Mouse (Mus musculus): ENCODE data around the gene Hoxa13. TPM values are rescaled to one million over a fixed set of nuclear protein-coding genes. Genes with fewer than 3 reads are reported as not detected.
A peak's percentile ranks its signal among the peaks of the same experiment; 100 is the strongest.

Gene Hoxa13
- polyA plus RNA-seq, 1 experiment from 2014 or later: not detected

GRCm38 (mm10) chr6:52281084-52281483, 20.4 kb upstream of the Hoxa13 start:
- H3K9ac ChIP-seq: no peak overlapping the region
- H3K27me3 ChIP-seq (replicated peaks): peaks cover 53% of the 10 kb centered on the region
- H3K27ac ChIP-seq: no peak overlapping the region
- no peaks in the 10 kb centered on the region for H3K9me3 ChIP-seq
- ATAC-seq (replicated peaks): no peak
- no peaks in the 10 kb centered on the region for H3K4me1 ChIP-seq
- H3K4me3 ChIP-seq: no peak overlapping the region
- no peaks in the 10 kb centered on the region for H3K36me3 ChIP-seq (replicated peaks)
- 75% methylated on average over 12 of the region's 12 CpGs for WGBS
- no peak overlapping the region for H3K4me2 ChIP-seq

DNA sequence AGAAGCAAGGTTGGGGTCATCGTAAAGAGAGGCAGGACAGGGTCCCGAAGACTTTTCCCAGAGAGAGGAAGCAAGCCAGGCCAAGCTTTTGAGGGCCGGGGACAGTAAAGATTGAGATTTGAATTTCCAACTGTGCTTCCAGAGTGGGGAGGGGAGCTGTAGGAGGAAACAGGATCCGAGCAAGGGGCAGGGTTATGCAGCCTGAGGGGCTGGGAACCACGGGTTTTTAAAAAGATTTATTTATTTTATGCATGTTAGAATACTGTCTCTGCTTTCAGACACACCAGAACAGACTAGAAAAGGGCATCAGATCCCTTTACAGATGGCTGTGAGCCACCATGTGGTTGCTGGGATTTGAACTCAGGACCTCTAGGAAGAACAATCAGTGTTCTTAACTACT, 16.2 kb upstream of the Hoxa13 start:
- 11% methylated on average over 5 of the region's 5 CpGs for WGBS
- H3K4me1 ChIP-seq: no peaks in the 10 kb centered on the region
- H3K27me3 ChIP-seq (replicated peaks): peaks cover 85% of the 10 kb centered on the region
- H3K9ac ChIP-seq: no peak overlapping the region
- no peaks in the 10 kb centered on the region for H3K36me3 ChIP-seq (replicated peaks)
- H3K4me3 ChIP-seq: no peak overlapping the region
- no peak overlapping the region for H3K27ac ChIP-seq
- H3K4me2 ChIP-seq: no peak overlapping the region
- H3K9me3 ChIP-seq: no peaks in the 10 kb centered on the region
- no peak for ATAC-seq (replicated peaks)

DNA sequence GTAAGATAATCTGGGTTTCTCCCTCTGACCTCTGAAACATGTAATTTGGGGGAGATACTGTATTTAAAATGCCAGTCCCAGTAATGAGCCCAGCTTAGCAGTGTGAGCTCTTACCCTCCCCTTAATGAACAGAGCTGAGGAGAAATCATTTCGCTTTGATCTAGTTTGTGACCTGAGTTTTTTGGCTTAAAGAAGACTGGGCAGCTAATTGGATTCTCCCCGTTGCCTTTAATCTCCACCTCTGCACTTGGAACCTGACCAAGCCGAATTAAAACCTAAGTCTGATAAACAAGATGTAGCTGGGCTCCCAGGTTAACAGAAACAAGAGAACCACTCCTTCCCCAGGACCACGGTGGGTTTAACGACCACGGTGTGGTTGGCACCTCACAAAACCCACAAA, 15.7 kb upstream of the Hoxa13 start:
- whole genome bisulfite sequencing: 1% methylated on average over 6 of the region's 6 CpGs
- Histone ChIP-seq H3K4me2 (no peak overlapping the region), H3K4me1 (no peaks in the 10 kb centered on the region), H3K9me3 (no peaks in the 10 kb centered on the region), H3K9ac (no peak overlapping the region), H3K4me3 (no peak overlapping the region), H3K27me3 (replicated peaks) (peaks cover 89% of the 10 kb centered on the region), H3K27ac (no peak overlapping the region), H3K36me3 (replicated peaks) (no peaks in the 10 kb centered on the region)
- no peak for ATAC-seq (replicated peaks)

GRCm38 (mm10) chr6:52275563-52276280, 15.0 kb upstream of the Hoxa13 start:
- no peak overlapping the region for H3K4me3 ChIP-seq
- no peak overlapping the region for H3K9ac ChIP-seq
- ATAC-seq (replicated peaks): no peak
- H3K27ac ChIP-seq: no peak overlapping the region
- 4% methylated on average over 8 of the region's 8 CpGs for WGBS
- peaks cover 89% of the 10 kb centered on the region for H3K27me3 ChIP-seq (replicated peaks)
- no peaks in the 10 kb centered on the region for H3K4me1 ChIP-seq
- no peaks in the 10 kb centered on the region for H3K9me3 ChIP-seq
- no peaks in the 10 kb centered on the region for H3K36me3 ChIP-seq (replicated peaks)
- no peak overlapping the region for H3K4me2 ChIP-seq

DNA sequence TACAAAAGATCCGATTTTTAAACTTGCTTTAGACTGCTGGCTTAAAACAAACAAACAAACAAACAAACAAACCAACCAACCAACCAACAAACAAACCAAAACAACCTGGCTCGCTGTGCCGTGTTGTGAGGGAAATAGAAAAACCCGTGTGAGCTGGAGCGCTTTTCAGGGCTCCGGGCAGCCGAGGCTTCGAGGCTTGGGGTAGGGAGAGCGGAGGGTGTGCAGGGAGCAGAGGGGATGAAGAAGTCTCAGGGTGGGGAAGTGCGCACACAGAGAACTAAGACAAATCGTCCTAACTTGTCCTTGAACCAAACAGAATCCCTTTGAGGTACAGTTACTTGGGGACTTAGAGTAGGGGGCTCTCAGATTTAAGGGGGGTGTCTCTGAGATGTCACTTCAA, 13.9 kb upstream of the Hoxa13 start:
- Histone ChIP-seq H3K4me3 (no peak overlapping the region), H3K9me3 (no peaks in the 10 kb centered on the region), H3K27ac (no peak overlapping the region), H3K9ac (no peak overlapping the region), H3K4me1 (no peaks in the 10 kb centered on the region), H3K27me3 (replicated peaks) (peaks cover 92% of the 10 kb centered on the region), H3K36me3 (replicated peaks) (no peaks in the 10 kb centered on the region), H3K4me2 (no peak overlapping the region)
- WGBS: 2% methylated on average over 11 of the region's 11 CpGs
- ATAC-seq (replicated peaks): no peak

- WGBS: 2% methylated on average over 22 of the region's 22 CpGs
- Histone ChIP-seq H3K9ac (no peak overlapping the region), H3K27ac (no peak overlapping the region), H3K27me3 (replicated peaks) (peaks cover 96% of the 10 kb centered on the region), H3K36me3 (replicated peaks) (no peaks in the 10 kb centered on the region), H3K4me1 (no peaks in the 10 kb centered on the region), H3K4me3 (no peak overlapping the region), H3K4me2 (no peak overlapping the region), H3K9me3 (no peaks in the 10 kb centered on the region)
- no peak for ATAC-seq (replicated peaks)
These were observed 13.1 kb upstream of the Hoxa13 start for GRCm38 (mm10) chr6:52273656-52274280.

GRCm38 (mm10) chr6:52272766-52273655, 12.3 kb upstream of the Hoxa13 start:
- H3K9ac ChIP-seq: no peak overlapping the region
- H3K27ac ChIP-seq: no peak overlapping the region
- no peaks in the 10 kb centered on the region for H3K36me3 ChIP-seq (replicated peaks)
- no peaks in the 10 kb centered on the region for H3K4me1 ChIP-seq
- ATAC-seq (replicated peaks): no peak
- peaks cover 98% of the 10 kb centered on the region for H3K27me3 ChIP-seq (replicated peaks)
- no peak overlapping the region for H3K4me2 ChIP-seq
- no peak overlapping the region for H3K4me3 ChIP-seq
- no peaks in the 10 kb centered on the region for H3K9me3 ChIP-seq
- 4% methylated on average over 20 of the region's 22 CpGs for WGBS

DNA sequence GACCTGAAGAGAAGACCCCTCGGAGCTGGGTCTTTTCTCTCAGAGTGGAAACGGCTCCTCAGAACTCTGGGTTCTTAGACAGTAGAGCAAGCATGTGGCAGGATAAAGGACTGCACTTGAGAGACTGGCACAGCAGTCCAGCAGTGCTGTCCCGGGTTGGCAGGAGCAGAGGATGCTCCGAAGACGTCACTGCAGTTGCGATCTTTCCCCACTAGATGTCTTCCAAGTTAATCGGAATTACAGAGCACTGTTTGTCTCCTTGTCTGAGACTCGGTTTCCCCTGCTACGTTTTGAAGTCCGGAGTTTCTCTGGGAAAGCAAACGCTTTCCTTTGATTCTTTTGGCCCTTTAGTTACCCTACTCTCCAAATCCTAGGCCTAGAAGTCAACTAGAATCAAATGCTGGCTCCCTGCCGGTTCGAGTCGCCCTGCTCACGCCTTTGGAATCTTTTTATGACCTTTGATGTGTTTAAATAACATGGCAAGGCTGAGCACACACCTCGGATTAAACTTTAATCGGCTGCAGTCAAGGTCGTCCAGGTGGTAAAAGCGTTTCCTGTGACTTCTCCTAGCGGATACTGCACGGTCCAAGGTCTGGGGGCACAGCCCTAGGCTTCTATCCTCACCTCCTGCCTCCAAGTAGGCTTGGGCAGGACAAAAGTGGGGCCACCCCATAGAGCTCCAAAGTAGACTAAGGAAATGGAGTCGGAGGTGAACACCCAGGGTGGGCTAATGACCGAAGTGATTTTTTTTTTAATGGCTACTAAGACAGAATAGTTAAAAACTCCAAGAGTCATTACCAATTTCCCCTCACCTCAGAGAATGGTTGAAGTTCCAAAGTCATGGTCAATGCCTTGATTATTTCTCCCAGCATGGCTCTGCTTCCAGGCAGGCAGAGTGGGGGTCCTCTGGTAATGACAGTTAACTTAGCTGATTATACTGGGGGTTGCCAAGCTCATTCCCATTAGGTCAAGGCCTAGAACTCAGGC, 10.1 kb upstream of the Hoxa13 start:
- peaks cover 96% of the 10 kb centered on the region for H3K27me3 ChIP-seq (replicated peaks)
- 0 out of 2 replicates have a peak, but pooled peaks have one; percentile 45 for ATAC-seq (replicated peaks)

GRCm38 (mm10) chr6:52268756-52269155, 8.1 kb upstream of the Hoxa13 start:
- 0% methylated on average over 3 of the region's 3 CpGs for WGBS
- Histone ChIP-seq H3K27me3 (replicated peaks) (peaks cover 96% of the 10 kb centered on the region), H3K4me3 (no peak overlapping the region), H3K9me3 (no peaks in the 10 kb centered on the region), H3K36me3 (replicated peaks) (no peaks in the 10 kb centered on the region), H3K9ac (no peak overlapping the region), H3K4me1 (no peaks in the 10 kb centered on the region), H3K27ac (no peak overlapping the region), H3K4me2 (no peak overlapping the region)
- ATAC-seq (replicated peaks): no peak

More for the DNA sequence above, 10.1 kb upstream of the Hoxa13 start:
- Histone ChIP-seq H3K9me3 (no peaks in the 10 kb centered on the region), H3K27ac (no peak overlapping the region), H3K4me2 (no peak overlapping the region), H3K4me3 (no peak overlapping the region), H3K4me1 (no peaks in the 10 kb centered on the region), H3K36me3 (replicated peaks) (no peaks in the 10 kb centered on the region), H3K9ac (no peak overlapping the region)
- WGBS: 5% methylated on average over 23 of the region's 23 CpGs

- no peak overlapping the region for H3K27ac ChIP-seq
- H3K9me3 ChIP-seq: no peaks in the 10 kb centered on the region
- H3K27me3 ChIP-seq (replicated peaks): peaks cover 96% of the 10 kb centered on the region
- H3K36me3 ChIP-seq (replicated peaks): no peaks in the 10 kb centered on the region
- 3% methylated on average over 7 of the region's 7 CpGs for WGBS
- no peak overlapping the region for H3K9ac ChIP-seq
- no peaks in the 10 kb centered on the region for H3K4me1 ChIP-seq
- no peak overlapping the region for H3K4me2 ChIP-seq
- H3K4me3 ChIP-seq: no peak overlapping the region
- no peak for ATAC-seq (replicated peaks)
These were observed 7.7 kb upstream of the Hoxa13 start for GRCm38 (mm10) chr6:52268341-52268740.

DNA sequence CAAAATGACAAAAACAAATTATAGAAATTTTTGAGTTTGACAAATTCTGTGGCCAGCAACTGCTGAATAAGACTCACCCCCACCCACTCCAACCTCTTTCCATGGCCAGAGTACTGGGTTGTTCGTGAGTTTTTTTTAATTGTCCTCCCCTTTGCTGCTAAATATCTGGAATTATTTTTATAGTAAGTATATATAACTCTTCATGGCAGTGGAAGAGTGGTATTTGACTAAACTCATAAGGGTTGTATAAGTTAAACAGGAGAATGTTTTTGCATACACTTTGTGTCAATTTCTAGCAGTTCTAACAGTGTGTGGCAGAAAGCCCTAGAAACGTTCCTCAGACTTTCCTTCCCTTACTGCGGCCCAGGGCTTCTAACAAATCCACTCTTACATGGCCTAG, 7.0 kb upstream of the Hoxa13 start:
- Histone ChIP-seq H3K4me2 (no peak overlapping the region), H3K4me3 (no peak overlapping the region), H3K27ac (no peak overlapping the region), H3K9me3 (no peaks in the 10 kb centered on the region), H3K4me1 (no peaks in the 10 kb centered on the region), H3K36me3 (replicated peaks) (no peaks in the 10 kb centered on the region), H3K9ac (no peak overlapping the region), H3K27me3 (replicated peaks) (peaks cover 96% of the 10 kb centered on the region)
- no peak for ATAC-seq (replicated peaks)
- 7% methylated on average over 3 of the region's 3 CpGs for WGBS
